Mouse (Mus musculus) liver, adult 2 months (tissue): ENCODE data around the gene Cd69.

Experiments
- CTCF ChIP-seq: fragments of 200-500 bp; IDR thresholded peaks from 2 replicates; pipeline ENCODE4 v1.5.1; 2011; ENCODE audit warnings: low read depth, low read length, control low read depth
- POLR2A ChIP-seq: fragments of 200-500 bp; IDR thresholded peaks from 2 replicates; pipeline ENCODE4 v1.6.1; 2011; ENCODE audit warnings: low read length, control low read depth; ENCODE audit not compliant: insufficient read depth; ENCODE audit errors: extremely low read depth

DNA sequence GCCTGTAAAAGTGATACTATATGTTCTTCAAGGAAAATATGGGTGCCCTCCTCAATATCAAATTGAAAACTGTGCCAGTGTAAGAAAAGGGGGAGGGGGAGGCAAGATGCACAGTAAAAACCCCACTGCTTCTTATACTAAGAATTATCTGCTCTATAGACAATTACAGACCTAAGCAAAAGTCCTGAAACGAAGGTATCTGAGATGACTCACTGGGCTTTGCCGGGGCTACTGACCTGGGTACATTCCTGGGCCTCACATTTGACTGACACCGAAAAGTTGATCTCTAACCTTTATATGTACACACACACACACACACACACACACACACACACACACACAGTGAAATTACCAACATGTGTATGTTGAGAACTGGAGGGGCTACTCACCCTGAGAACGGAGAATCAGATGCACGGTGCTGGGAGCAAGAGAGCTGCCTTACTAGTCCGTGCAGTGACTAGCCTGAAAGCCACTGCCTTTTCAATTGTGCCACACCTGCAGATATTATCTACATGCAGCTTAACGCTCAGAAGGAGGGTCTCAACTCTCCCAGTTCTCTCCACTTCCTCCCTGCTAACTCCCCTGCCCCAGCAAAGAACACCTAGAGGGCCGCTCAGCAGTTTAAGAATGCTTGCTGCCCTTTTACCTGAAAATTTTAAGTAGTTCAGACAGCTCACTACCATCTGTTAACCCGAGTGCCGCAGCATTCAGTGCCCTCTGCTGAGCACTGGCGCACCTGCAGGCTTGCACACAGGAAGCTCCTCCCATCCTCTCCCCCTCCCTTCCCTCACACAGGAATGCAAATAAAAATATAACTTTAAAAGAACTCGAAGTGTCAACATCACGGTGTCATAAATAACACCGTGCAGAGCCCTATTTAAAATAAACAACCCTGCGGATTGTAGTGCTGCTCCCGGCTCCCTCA lies 37.6 kb downstream of the Cd69 start:
- TF ChIP-seq CTCF (peak; percentile 94), POLR2A (0 out of 2 replicates have a peak, but pooled peaks have one; percentile 36)
